Mouse (Mus musculus) myocyte (in vitro differentiated cells): ENCODE measurements around the gene Ier3.

Experiments
- MYOG ChIP-seq, 3 experiments: IDR thresholded peaks; one replicate each; pipeline ENCODE4 v1.6.1; 2011; ENCODE audit warnings: control low read depth in 2 of 3, low read depth in 2 of 3, mild to moderate bottlenecking in 2 of 3; ENCODE audit not compliant: insufficient read length in 2 of 3, control insufficient read depth in 1 of 3, insufficient read depth in 1 of 3
- POLR2A ChIP-seq: IDR thresholded peaks from one replicate; pipeline ENCODE4 v1.6.1; 2011; ENCODE audit warnings: low read depth, mild to moderate bottlenecking, control low read depth, moderate library complexity; ENCODE audit not compliant: insufficient read length
- USF1 ChIP-seq: IDR thresholded peaks from one replicate; pipeline ENCODE4 v1.6.1; 2011; ENCODE audit warnings: low read depth, mild to moderate bottlenecking, control low read depth, moderate library complexity

DNA sequence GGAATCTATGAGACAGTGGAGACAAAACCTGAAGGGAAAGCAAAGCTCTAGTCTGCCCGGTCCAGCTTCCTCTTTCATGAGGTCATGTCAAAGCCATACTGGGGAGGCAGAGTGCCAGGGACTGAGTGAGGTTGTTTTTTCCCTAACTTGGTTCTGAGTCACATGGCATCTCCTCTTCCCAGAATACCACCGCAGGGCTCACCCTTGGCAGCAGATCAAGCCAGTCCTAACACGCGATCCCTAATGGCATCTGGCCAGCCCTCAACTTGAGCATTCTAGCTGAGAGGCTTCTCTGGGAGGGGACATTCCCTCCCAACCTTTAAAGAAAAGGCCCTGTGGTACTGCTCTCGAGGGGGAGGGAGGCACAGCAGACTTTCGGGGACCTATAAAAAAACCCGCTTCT, 8.2 kb upstream of the Ier3 start:
- TF ChIP-seq MYOG (IDR thresholded peaks at IDR 0.05; ENCODE audit: control insufficient read depth in 1 of 3, insufficient read depth in 1 of 3, insufficient read length in 2 of 3, low read depth in 2 of 3) (peak in 1 of 3 experiments; percentile 19), USF1 (peak; percentile 90), POLR2A (no peak)
